Mouse (Mus musculus): ENCODE results near the gene Thyn1.

Thyn1 gene

DNA sequence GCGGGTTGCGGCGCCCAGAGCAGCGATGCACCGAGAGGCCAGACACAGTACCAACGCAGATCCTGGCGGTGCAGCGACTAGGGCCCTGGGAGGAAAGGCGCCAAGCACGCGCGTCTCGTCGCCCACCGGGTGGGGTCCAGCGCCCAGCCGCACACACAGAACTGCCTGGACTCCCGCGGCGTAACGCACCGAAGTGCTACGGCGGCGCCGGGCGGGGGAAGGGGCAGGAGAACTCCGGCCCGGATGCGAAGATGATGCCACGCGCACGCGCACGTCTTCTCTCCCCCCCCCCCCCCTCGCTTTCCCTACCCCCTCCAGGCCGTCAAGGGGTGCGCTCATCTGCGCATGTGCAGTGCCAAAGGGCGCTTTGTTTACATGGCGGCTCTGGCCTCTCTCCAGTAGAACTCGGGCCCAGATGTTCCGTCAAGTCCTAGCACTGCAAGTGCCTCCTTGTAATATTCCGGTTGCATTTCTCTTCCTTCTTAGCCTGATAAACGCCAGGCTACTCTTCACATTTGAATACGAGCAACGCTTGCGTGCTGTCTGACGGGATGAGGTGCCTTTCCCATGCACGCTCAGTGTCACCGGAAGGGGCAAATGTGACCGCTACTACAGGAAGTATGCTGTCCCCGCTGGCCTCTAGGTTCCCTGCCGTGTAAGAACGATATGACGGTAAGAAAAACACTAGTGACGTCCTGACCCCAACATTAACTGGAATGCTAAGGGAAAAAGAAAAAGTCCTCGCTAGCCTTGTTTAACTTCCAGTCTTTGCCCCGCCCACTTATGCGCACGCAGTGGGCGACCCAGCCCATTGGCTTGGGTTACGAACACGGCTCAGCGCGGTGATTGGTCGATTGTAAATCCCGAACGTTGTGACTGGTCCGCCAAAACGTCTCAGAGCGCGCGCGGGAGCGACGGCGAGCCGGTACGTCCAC, 30.6 kb downstream of the Thyn1 start, which contains the start of the genes Vps26b and Ncapd3:
Gene Vps26b (minus strand): TSS at position 238 of the 935 bp plus-strand sequence.
Gene Ncapd3 (plus strand): TSS at position 348 of the 935 bp plus-strand sequence.
- peak; percentile 96 for DNase-seq (ENCODE audit: low read depth, low spot score)

DNA sequence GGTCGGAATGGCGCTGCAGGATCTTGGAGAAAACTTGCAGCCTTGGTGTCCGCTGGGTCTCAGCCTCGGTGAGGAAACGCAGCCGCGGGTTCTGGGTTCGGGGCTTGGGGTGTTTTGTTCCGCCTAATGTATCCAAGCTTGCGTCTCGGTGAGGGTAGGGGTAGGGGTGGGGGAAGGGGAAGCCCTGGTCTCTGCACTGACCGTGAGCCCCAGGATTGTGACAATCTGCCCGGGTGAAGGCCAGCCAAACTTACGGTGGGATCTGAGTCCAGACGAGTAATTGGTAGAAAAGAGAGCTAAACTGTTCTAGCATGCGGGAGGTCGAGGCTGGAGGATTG, 31.2 kb downstream of the Thyn1 start:
- no peak for DNase-seq (ENCODE audit: low read depth, low spot score)

GRCm38 (mm10) chr9:27043892-27044291, 44.4 kb downstream of the Thyn1 start:
- DNase-seq (ENCODE audit: low read depth, low spot score), result no peak

DNA sequence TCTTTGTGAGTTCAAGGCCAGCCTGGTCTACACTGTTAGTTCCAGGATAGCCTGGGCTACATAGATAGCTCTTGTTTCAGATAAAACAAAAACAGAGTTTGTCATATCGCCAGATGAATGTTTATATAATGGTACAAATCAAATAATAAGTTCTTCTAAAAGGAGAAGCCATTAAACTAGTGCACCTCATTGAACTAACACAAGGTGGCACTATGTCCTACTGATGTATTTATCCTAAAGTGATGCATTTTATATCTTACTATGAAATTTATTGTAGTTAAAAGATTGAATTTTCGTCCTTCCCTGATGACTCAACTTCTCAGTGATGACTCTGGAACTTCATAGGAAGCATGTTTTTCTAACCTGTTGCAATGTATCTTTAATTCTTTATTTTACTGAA, 50.0 kb downstream of the Thyn1 start:
- no peak for DNase-seq (ENCODE audit: low read depth, low spot score)
